8 mouse cellular contexts compared by ENCODE assay signal in genomic region chr15:89591317-89591716, GRCm38 (mm10). TPM values are rescaled to one million over a fixed set of nuclear protein-coding genes. Genes with fewer than 3 reads are reported as not detected.
DNase-seq lines count a peak whose midpoint lies in the region; ATAC-seq and TF ChIP-seq lines count a peak whose summit lies in the region.

No protein-coding gene starts in this region.

- peak; percentile 11; the same call in 1 of the 2 replicates for ATAC-seq in heart, embryonic 14.5 days (ENCODE audit: insufficient number of reproducible peaks, insufficient read depth, low FRiP score, low read depth)
- ATAC-seq in liver, embryonic 12.5 days = no peak; the same call in 1 of the 2 replicates
- peak; percentile 25; the same call in 1 of the 2 replicates for ATAC-seq in stomach, embryonic 16.5 days (ENCODE audit: insufficient read depth, low FRiP score)
- ATAC-seq in inflammation-experienced regulatory T-cells, adult 6 months = no peak

- intact Hi-C loops in heart, postnatal 36 days (cut with DNase I) = no loop called here

- peaks cover 3 to 6% of the 10 kb centered on the region in 2 experiments; a peak in 3 of 4 replicates for H3K4me1 ChIP-seq in heart, embryonic 14.5 days (ENCODE audit: control insufficient read depth in 2 of 2, insufficient read depth in 2 of 2, low read length in 2 of 2)
- peaks cover under 1 to 5% of the 10 kb centered on the region in 2 experiments; a peak in 1 of 4 replicates for H3K4me1 ChIP-seq in ES-E14 (ENCODE audit: control insufficient read depth in 2 of 2, insufficient read depth in 2 of 2, low read length in 2 of 2, poor library complexity in 1 of 2)
- peaks cover 22% of the 10 kb centered on the region for H3K4me1 ChIP-seq in forebrain, embryonic 10.5 days
- peaks cover 19% of the 10 kb centered on the region for H3K4me1 ChIP-seq in liver, embryonic 12.5 days
- no peaks in the 10 kb centered on the region for H3K4me1 ChIP-seq in stomach, embryonic 16.5 days (ENCODE audit: control insufficient read depth, insufficient read depth, low read length)

- H3K27me3 ChIP-seq in heart, embryonic 14.5 days (ENCODE audit: control insufficient read depth, insufficient read depth, low read length) = no peaks in the 10 kb centered on the region
- no peaks in the 10 kb centered on the region for H3K27me3 ChIP-seq in forebrain, embryonic 10.5 days (ENCODE audit: poor library complexity, severe bottlenecking)
- no peaks in the 10 kb centered on the region; the same call in 1 of the 2 replicates for H3K27me3 ChIP-seq in liver, embryonic 12.5 days (replicated peaks)
- no peaks in the 10 kb centered on the region for H3K27me3 ChIP-seq in stomach, embryonic 16.5 days (ENCODE audit: control insufficient read depth, insufficient read depth, low read length)

- peak overlapping the region; percentile 78 for H3K9ac ChIP-seq in heart, embryonic 14.5 days (ENCODE audit: low read length)
- H3K9ac ChIP-seq in ES-E14 (ENCODE audit: insufficient read depth, low read depth, low read length, poor library complexity, severe bottlenecking) = peak overlapping the region; percentile 86
- H3K9ac ChIP-seq in liver, embryonic 12.5 days = peak overlapping the region; percentile 68
- H3K9ac ChIP-seq in stomach, embryonic 16.5 days (ENCODE audit: low read length) = peak overlapping the region; percentile 83

- H3K9me3 ChIP-seq in heart, embryonic 14.5 days (ENCODE audit: control insufficient read depth, low read length) = no peaks in the 10 kb centered on the region
- no peaks in the 10 kb centered on the region for H3K9me3 ChIP-seq in ES-E14 (ENCODE audit: control insufficient read depth, insufficient read depth, low read depth, low read length)
- no peaks in the 10 kb centered on the region for H3K9me3 ChIP-seq in forebrain, embryonic 10.5 days
- H3K9me3 ChIP-seq in liver, embryonic 12.5 days (replicated peaks) = no peaks in the 10 kb centered on the region
- H3K9me3 ChIP-seq in stomach, embryonic 16.5 days (replicated peaks; ENCODE audit: control insufficient read depth, low read length) = no peaks in the 10 kb centered on the region

- 4% methylated on average over 30 of the region's 30 CpGs for WGBS in heart, embryonic 14.5 days
- 6% methylated on average over 30 of the region's 30 CpGs for WGBS in forebrain, embryonic 10.5 days
- 4% methylated on average over 30 of the region's 30 CpGs for WGBS in liver, embryonic 12.5 days (ENCODE audit: insufficient replicate concordance)
- 1% methylated on average over 30 of the region's 30 CpGs for WGBS in stomach, embryonic 16.5 days

- peak overlapping the region; percentile 91 for H3K4me2 ChIP-seq in heart, embryonic 14.5 days (ENCODE audit: low read length)
- peak overlapping the region; percentile 74 for H3K4me2 ChIP-seq in liver, embryonic 12.5 days
- peak overlapping the region; percentile 88 for H3K4me2 ChIP-seq in stomach, embryonic 16.5 days (ENCODE audit: low read depth, low read length)

- H3K27ac ChIP-seq in heart, embryonic 14.5 days (replicated peaks in 1 of 2; ENCODE audit: control insufficient read depth in 1 of 2, insufficient read depth in 1 of 2, low read depth in 2 of 2, low read length in 2 of 2) = no peak overlapping the region
- H3K27ac ChIP-seq in ES-E14 (ENCODE audit: insufficient read depth, low read depth, low read length, poor library complexity, severe bottlenecking) = no peak overlapping the region
- H3K27ac ChIP-seq in forebrain, embryonic 10.5 days = peak overlapping the region; percentile 87
- no peak overlapping the region for H3K27ac ChIP-seq in liver, embryonic 12.5 days
- no peak overlapping the region for H3K27ac ChIP-seq in stomach, embryonic 16.5 days (ENCODE audit: low read length)

- H3K36me3 ChIP-seq in heart, embryonic 14.5 days (ENCODE audit: control insufficient read depth, insufficient read depth, low read length) = peaks cover 7% of the 10 kb centered on the region; the same call in 1 of the 2 replicates
- no peaks in the 10 kb centered on the region for H3K36me3 ChIP-seq in ES-E14 (ENCODE audit: control insufficient read depth, insufficient read depth, low read length, poor library complexity, severe bottlenecking)
- peaks cover 20% of the 10 kb centered on the region for H3K36me3 ChIP-seq in forebrain, embryonic 10.5 days (replicated peaks)
- no peaks in the 10 kb centered on the region for H3K36me3 ChIP-seq in liver, embryonic 12.5 days
- H3K36me3 ChIP-seq in stomach, embryonic 16.5 days (ENCODE audit: control insufficient read depth, insufficient read depth, low read length) = 0 out of 2 replicates have a peak, but pooled peaks cover 4% of the 10 kb centered on the region

- H3K4me3 ChIP-seq in heart, embryonic 14.5 days (ENCODE audit: control insufficient read depth in 1 of 2, insufficient read depth in 1 of 2, low read depth in 1 of 2, low read length in 2 of 2) = peak overlapping the region; percentile 59 to 87
- peak overlapping the region; percentile 75 to 81 for H3K4me3 ChIP-seq in ES-E14 (ENCODE audit: insufficient read depth in 1 of 2, low read depth in 1 of 2, low read length in 2 of 2, poor library complexity in 1 of 2, severe bottlenecking in 1 of 2)
- H3K4me3 ChIP-seq in forebrain, embryonic 10.5 days = peak overlapping the region; percentile 70
- peak overlapping the region; percentile 72 for H3K4me3 ChIP-seq in liver, embryonic 12.5 days
- H3K4me3 ChIP-seq in stomach, embryonic 16.5 days (replicated peaks; ENCODE audit: low read length) = peak overlapping the region; percentile 77

- DNase-seq in heart, postnatal 36 days = no peak
- no peak for DNase-seq in ES-E14 (ENCODE audit: low read depth, low spot score)
- no peak for DNase-seq in forebrain, embryonic 10.5 days (ENCODE audit: extremely low spot score, low spot score)
- DNase-seq in cerebellum, adult 9-11 months = no peak

- in situ Hi-C loops in ES-E14 (cut with MboI; ENCODE audit: low sequenced_read_pairs in 2 of 2, unreplicated experiment in 2 of 2) = no loop called here

TF ChIP-seq in ES-E14, 5 proteins besides CTCF, POLR2A, EP300 and RAD21:
- TF ChIP-seq MAFK (IDR thresholded peaks at IDR 0.05; ENCODE audit: insufficient read depth, low read depth, low read length) (no peak), ZNF384 (IDR thresholded peaks at IDR 0.05; ENCODE audit: low read depth, low read length) (no peak), CHD2 (IDR thresholded peaks at IDR 0.05; ENCODE audit: low read depth, low read length) (no peak), ZC3H11A (IDR thresholded peaks at IDR 0.05; ENCODE audit: borderline replicate concordance, low read depth, low read length) (no peak), HCFC1 (IDR thresholded peaks at IDR 0.05; ENCODE audit: borderline replicate concordance, insufficient read depth, low read length) (no peak)

RNA-seq across cellular contexts. Expression of gene Rabl2, which starts 0.4 kb away (rescaled TPM):
- 17.2 and 20.3 TPM in 2 replicates for polyA plus RNA-seq in heart, embryonic 14.5 days (2014; fragmentation: Nextera tagmentation; extraction: Ambion mirVana)
- 1 to 10 TPM; 4.4 to 5.4 TPM for total RNA-seq in heart, postnatal 36 days (2021)
- total RNA-seq in ES-E14 (2012; rRNA removed) = 4.1 and 8.3 TPM in 2 replicates
- polyA plus RNA-seq in forebrain, embryonic 10.5 days (2016; fragmentation: Nextera tagmentation; extraction: Ambion mirVana) = 73.0 and 78.6 TPM in 2 replicates
- 10.3 and 11.2 TPM in 2 replicates for polyA plus RNA-seq in liver, embryonic 12.5 days (2016; fragmentation: Nextera tagmentation; extraction: Ambion mirVana)
- 34.6 and 35.2 TPM in 2 replicates for polyA plus RNA-seq in stomach, embryonic 16.5 days (2015; fragmentation: Nextera tagmentation; extraction: Ambion mirVana)
- polyA plus RNA-seq in inflammation-experienced regulatory T-cells, adult 6 months (2017; shearing (Covaris generic)) = 1 to 10 TPM; 1.5 to 2.2 (median 1.5) TPM

RNA-seq across cellular contexts. Expression of gene Acr, which starts 23.2 kb away (rescaled TPM):
- polyA plus RNA-seq in heart, embryonic 14.5 days (2014; fragmentation: Nextera tagmentation; extraction: Ambion mirVana) = 0.39 and 0.49 TPM in 2 replicates
- under 1 TPM; 0.25 to 0.68 TPM for total RNA-seq in heart, postnatal 36 days (2021)
- 0.21 TPM in 1 of 2 replicates, not detected in the other for total RNA-seq in ES-E14 (2012; rRNA removed)
- 0.27 TPM in 1 of 2 replicates, not detected in the other for polyA plus RNA-seq in forebrain, embryonic 10.5 days (2016; fragmentation: Nextera tagmentation; extraction: Ambion mirVana)
- not detected in 2 replicates for polyA plus RNA-seq in liver, embryonic 12.5 days (2016; fragmentation: Nextera tagmentation; extraction: Ambion mirVana)
- polyA plus RNA-seq in stomach, embryonic 16.5 days (2015; fragmentation: Nextera tagmentation; extraction: Ambion mirVana) = not detected in 2 replicates
- not detected for polyA plus RNA-seq in inflammation-experienced regulatory T-cells, adult 6 months (2017; shearing (Covaris generic))

Comparison
In these comparisons a context has a peak if more than half of its experiments do, and no peak if none do; other contexts are left out.
1. ATAC-seq: peak in heart, embryonic 14.5 days (single experiment) and stomach, embryonic 16.5 days (single experiment); none in liver, embryonic 12.5 days (single experiment) and inflammation-experienced regulatory T-cells, adult 6 months (single experiment).
2. Peak in every context shown above with its lines, with median percentiles within 50 percentile points of each other: H3K4me2 ChIP-seq, H3K4me3 ChIP-seq and H3K9ac ChIP-seq.